Mouse (Mus musculus) liver, embryonic 15.5 days (tissue): ENCODE data around the gene Grm3. TPM values are rescaled to one million over a fixed set of nuclear protein-coding genes. Genes with fewer than 3 reads are reported as not detected.

ENCODE experiments used
- ATAC-seq: fragments of 200-750 bp; cut with Nextera tagmentation; 2 replicates; pipeline ENCODE4 v1.8.0; 2017; ENCODE audit warnings: moderate number of reproducible peaks, mild to moderate bottlenecking, moderate library complexity; ENCODE audit not compliant: insufficient read depth
- H3K27ac ChIP-seq: fragments of 300-500 bp; sonication (generic); replicated peaks from 2 replicates; pipeline ENCODE4 v1.5.1; 2015; ENCODE audit warnings: mild to moderate bottlenecking, inconsistent platforms
- H3K27me3 ChIP-seq: fragments of 300-500 bp; sonication (generic); 2 replicates; pipeline ENCODE4 v1.6.1; 2015; ENCODE audit warnings: mild to moderate bottlenecking, inconsistent platforms
- H3K36me3 ChIP-seq: fragments of 300-500 bp; sonication (generic); replicated peaks from 2 replicates; pipeline ENCODE4 v1.6.1; 2015; ENCODE audit warnings: moderate library complexity, mild to moderate bottlenecking, inconsistent platforms
- H3K4me1 ChIP-seq: fragments of 300-500 bp; sonication (generic); replicated peaks from 2 replicates; pipeline ENCODE4 v1.6.1; 2015; ENCODE audit warnings: inconsistent platforms
- H3K4me2 ChIP-seq: fragments of 300-500 bp; sonication (generic); 2 replicates; pipeline ENCODE4 v1.6.1; 2015; ENCODE audit warnings: moderate library complexity, mild to moderate bottlenecking, inconsistent platforms
- H3K4me3 ChIP-seq: fragments of 300-500 bp; sonication (generic); replicated peaks from 2 replicates; pipeline ENCODE4 v1.5.1; 2015; ENCODE audit warnings: mild to moderate bottlenecking, inconsistent platforms
- H3K9ac ChIP-seq: fragments of 300-500 bp; sonication (generic); 2 replicates; pipeline ENCODE4 v1.6.1; 2015; ENCODE audit warnings: moderate library complexity, mild to moderate bottlenecking, inconsistent platforms
- H3K9me3 ChIP-seq: fragments of 300-500 bp; sonication (generic); replicated peaks from 2 replicates; pipeline ENCODE4 v1.6.1; 2016; ENCODE audit warnings: inconsistent platforms
- WGBS: fragments of 180-500 bp; shearing (Covaris S2); methylation state at CpG from one replicate; pipeline ENCODE4 v1.1.7; 2015; ENCODE audit warnings: mixed read lengths; ENCODE audit not compliant: insufficient replicate concordance; 5-methylcytosine and 5-hydroxymethylcytosine counted together
- polyA plus RNA-seq: library from polyadenylated mRNA; unstranded; fragments of >200 nt; fragmentation: Nextera tagmentation; extraction: Ambion mirVana; gene quantifications from 2 replicates; pipeline ENCODE4 v1.2.1, GENCODE M21; 2015

Gene Grm3
- polyA plus RNA-seq, 1 experiment from 2014 or later = 0.06 TPM

DNA sequence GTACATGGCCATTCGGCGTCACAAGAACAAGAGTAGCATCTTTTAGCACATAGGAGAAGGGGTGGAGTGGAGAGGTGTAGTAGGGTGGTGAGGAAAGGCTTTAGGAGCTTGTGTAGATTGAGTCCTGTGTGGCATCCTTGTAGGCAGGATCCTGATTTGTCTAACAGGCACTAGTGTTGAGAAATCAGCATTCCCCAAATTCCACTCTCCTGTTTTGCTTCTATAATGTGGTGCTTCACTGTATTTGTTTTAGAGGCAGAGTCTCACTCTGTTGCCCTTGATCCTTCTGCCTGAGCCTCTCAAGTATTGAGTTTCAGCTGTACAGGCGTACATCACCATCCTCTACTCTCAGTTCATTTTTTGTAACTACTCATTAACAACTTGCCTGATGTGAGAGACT lies 247.4 kb downstream of the Grm3 start:
- no peaks in the 10 kb centered on the region for H3K9me3 ChIP-seq

DNA sequence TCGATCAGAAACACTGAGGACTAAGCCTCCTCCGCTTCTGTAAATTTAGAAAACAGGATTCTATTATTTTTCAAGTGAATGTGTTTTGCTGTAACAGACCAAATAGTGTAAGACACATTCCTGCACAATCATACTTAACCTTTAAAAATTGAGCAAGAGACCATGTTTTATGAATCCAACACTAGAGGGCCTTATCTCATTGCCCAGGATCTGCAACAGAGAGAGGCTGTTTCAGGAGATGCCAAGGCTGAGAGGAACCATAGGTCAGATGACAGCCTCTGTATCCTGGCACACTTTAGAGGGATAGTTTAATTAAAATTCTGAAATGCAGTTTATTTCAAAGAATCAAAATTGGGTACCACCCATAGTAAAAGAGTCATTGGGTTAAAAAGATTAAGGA lies 271.7 kb downstream of the Grm3 start:
- Histone ChIP-seq H3K4me2 (no peak overlapping the region), H3K9me3 (no peaks in the 10 kb centered on the region), H3K36me3 (no peaks in the 10 kb centered on the region), H3K9ac (no peak overlapping the region), H3K27ac (no peak overlapping the region), H3K4me3 (no peak overlapping the region), H3K4me1 (no peaks in the 10 kb centered on the region), H3K27me3 (no peaks in the 10 kb centered on the region)
- no peak for ATAC-seq
- WGBS = 69% methylated on average over 2 of the region's 2 CpGs

More for the DNA sequence above, 247.4 kb downstream of the Grm3 start:
- Histone ChIP-seq H3K9ac (no peak overlapping the region), H3K4me1 (no peaks in the 10 kb centered on the region), H3K4me2 (no peak overlapping the region), H3K27me3 (no peaks in the 10 kb centered on the region), H3K36me3 (no peaks in the 10 kb centered on the region), H3K4me3 (no peak overlapping the region), H3K27ac (no peak overlapping the region)
- 53% methylated on average over 3 of the region's 3 CpGs for WGBS
- no peak for ATAC-seq

DNA sequence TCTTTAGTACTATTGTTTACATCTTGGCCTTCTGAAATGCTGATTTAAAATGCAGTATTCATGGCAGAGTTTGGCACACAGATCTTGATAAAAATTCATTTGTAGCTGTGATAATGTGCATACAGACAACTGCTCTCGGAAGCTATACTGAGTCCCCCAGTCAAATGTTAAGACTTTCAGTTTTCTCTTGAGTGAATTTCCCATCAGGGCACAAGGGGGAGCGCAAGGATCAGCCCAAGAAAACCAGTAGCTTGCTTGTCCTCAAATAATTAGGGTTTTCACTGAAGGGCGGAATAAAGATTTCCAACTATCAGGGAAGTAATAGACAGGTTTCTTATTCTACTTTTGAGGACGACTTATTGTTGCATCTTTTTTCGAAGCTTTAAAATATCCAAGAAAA lies 275.4 kb downstream of the Grm3 start:
- no peak overlapping the region for H3K9ac ChIP-seq
- no peak overlapping the region for H3K4me2 ChIP-seq
- no peak overlapping the region for H3K27ac ChIP-seq
- no peak for ATAC-seq
- WGBS = 53% methylated on average over 5 of the region's 5 CpGs
- no peaks in the 10 kb centered on the region for H3K4me1 ChIP-seq
- no peaks in the 10 kb centered on the region for H3K27me3 ChIP-seq
- H3K36me3 ChIP-seq = no peaks in the 10 kb centered on the region
- no peaks in the 10 kb centered on the region for H3K9me3 ChIP-seq
- H3K4me3 ChIP-seq = no peak overlapping the region

DNA sequence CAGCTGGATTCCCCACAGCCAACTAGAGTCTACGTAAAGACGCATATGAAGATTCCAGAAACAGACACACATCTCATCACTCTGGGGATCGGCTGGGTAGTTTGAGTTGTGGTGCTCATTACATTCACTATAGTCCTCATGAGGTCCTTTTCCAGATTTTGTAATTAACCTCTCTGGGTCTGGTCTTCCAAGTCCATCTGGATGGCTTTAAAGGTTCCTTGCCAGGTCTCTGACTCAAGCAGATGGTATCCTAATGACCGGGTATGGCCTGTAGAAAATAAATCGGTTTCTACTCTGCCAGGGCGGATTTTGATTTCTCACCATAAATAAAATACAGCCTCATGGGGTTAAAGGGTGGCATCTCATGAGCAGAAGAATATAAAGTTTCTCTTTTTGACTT lies 276.0 kb downstream of the Grm3 start:
- Histone ChIP-seq H3K4me2 (no peak overlapping the region), H3K27me3 (no peaks in the 10 kb centered on the region), H3K9me3 (no peaks in the 10 kb centered on the region), H3K36me3 (no peaks in the 10 kb centered on the region), H3K9ac (no peak overlapping the region), H3K27ac (no peak overlapping the region), H3K4me1 (no peaks in the 10 kb centered on the region), H3K4me3 (no peak overlapping the region)
- 69% methylated on average over 6 of the region's 6 CpGs for WGBS
- no peak for ATAC-seq

DNA sequence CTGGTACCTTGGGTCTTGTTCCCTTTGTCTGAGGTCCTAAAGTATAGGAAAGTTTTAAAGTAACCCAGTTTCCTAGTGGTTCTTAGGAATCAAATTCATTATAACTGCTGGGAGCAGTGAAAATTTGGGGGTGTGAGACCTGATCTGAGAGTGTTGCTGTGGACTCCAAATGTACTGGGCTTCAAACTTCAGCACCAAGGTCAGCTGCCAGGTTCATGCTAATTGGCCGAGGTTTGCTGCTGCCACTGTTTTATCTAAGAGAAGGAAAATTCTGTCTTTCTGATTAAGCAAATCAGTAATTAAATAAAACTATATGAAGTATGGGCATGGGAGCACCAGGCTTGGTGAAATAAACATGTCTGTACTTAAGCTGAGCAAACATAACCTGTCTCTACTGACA lies 278.8 kb downstream of the Grm3 start:
- H3K4me1 ChIP-seq = no peaks in the 10 kb centered on the region
- H3K27ac ChIP-seq = no peak overlapping the region
- H3K4me2 ChIP-seq = no peak overlapping the region
- H3K4me3 ChIP-seq = no peak overlapping the region
- no peaks in the 10 kb centered on the region for H3K27me3 ChIP-seq
- no peak overlapping the region for H3K9ac ChIP-seq
- WGBS = 0% methylated on average over 1 of the region's 1 CpGs
- ATAC-seq = no peak
- no peaks in the 10 kb centered on the region for H3K36me3 ChIP-seq
- no peaks in the 10 kb centered on the region for H3K9me3 ChIP-seq
